Mouse (Mus musculus): ENCODE measurements around the gene Wdr24.

DNA sequence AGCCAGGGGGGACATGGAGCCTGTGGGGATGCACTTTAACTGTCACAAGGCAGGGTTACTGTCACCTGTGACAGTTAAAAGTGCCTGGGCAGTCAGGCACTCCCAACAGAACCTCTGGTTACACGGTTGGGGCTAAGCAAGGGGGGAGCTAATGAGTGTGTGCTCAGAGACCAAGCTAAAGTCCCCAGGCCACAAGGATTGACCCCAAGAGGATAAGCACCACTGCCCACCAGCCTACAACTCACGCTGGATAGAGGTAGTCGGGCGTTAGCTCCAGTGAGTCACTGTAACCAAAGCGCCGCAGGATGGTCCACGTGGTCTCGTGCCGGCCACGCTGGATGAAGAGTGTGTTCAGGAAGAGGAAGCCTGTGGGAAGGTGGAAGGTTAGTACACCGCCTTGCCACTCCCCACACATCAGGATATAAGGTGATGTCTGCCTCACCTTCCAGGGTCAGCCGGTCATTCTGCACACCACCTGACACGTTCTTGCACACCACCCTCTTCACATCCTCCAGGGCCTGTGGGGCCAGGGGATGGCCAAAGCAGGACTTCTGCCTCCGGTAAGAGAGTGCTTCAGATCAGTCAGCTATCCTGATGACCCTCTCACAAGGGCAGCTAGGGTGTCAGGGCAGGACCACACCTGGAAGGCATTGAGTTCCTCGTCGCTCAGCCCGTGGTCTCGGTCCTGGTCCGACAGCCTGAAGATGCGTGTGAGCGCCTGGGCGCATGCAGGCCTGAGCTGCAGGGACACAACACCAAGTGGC, 17.9 kb downstream of the Wdr24 start, which contains the start of gene Gm20683:
- TF ChIP-seq CTCF (IDR thresholded peaks at IDR 0.05; ENCODE audit: low read depth) (no peak), EP300 (IDR thresholded peaks at IDR 0.05; ENCODE audit: low read depth) (no peak)
